In the genomic region with DNA sequence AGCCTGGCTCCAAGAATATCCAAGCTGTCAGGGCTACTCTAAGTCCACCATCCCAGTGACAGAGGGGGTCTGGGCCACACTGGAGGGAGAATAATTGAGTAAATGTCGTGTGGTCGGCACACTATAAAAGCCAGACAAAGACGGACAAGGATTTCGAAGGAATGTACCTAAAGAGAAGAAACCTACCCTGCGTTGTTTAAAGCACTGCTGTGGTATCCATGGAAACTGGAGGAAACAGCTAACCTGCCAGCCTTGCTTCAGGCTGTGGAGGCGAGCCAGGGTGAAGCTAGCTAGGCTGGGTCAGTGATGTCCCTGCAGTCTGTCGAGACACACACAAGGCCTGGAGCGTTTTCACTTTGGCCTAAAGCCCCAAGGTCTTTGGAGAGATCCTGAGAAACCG, we compare ENCODE assay signal across 8 mouse cellular contexts.
DNase-seq lines count a peak whose midpoint lies in the region; ATAC-seq lines count a peak whose summit lies in the region.
"Had no signal": no experiment of that assay in that cellular context is flagged by ENCODE, and none has a peak within 500 bp of the region (broad histone marks: within the 10 kb centered on the region; RNA-seq: fewer than 3 reads in every experiment).

No protein-coding gene starts in this region.

- H3K4me1 ChIP-seq in brown adipose tissue, adult 24 weeks (ENCODE audit: control insufficient read depth, insufficient read depth, insufficient read length, low read length), result peaks cover 7% of the 10 kb centered on the region; the same call in 1 of the 2 replicates
- peaks cover 18% of the 10 kb centered on the region for H3K4me1 ChIP-seq in limb, embryonic 13.5 days

- H3K4me2 ChIP-seq in limb, embryonic 13.5 days (replicated peaks), result no peak overlapping the region

- 37% methylated on average over 9 of the region's 9 CpGs for WGBS in limb, embryonic 13.5 days

- no peaks in the 10 kb centered on the region for H3K27me3 ChIP-seq in limb, embryonic 13.5 days
- H3K27me3 ChIP-seq: Patski had no signal

- H3K9me3 ChIP-seq in limb, embryonic 13.5 days, result no peaks in the 10 kb centered on the region

- H3K9ac ChIP-seq in limb, embryonic 13.5 days, result no peak overlapping the region

- H3K4me3 ChIP-seq in brown adipose tissue, adult 24 weeks (ENCODE audit: insufficient read depth, low read depth, low read length), result no peak overlapping the region
- H3K4me3 ChIP-seq in limb, embryonic 13.5 days, result no peak overlapping the region

- peak overlapping the region; percentile 57; the same call in 1 of the 2 replicates for H3K27ac ChIP-seq in brown adipose tissue, adult 24 weeks (replicated peaks; ENCODE audit: low read depth, low read length)
- 0 out of 2 replicates have a peak overlapping the region, but pooled peaks have one; percentile 34 for H3K27ac ChIP-seq in limb, embryonic 13.5 days

- DNase-seq in layer of hippocampus, adult 11-12 months (ENCODE audit: low spot score), result peak; percentile 28
- DNase-seq in layer of hippocampus, adult 9-10 months (ENCODE audit: low spot score), result no peak
- peak; percentile 18 to 32 for DNase-seq in frontal cortex, postnatal 14 days (ENCODE audit: low spot score in 2 of 2)
- no peak for DNase-seq in thymus, postnatal 14 days

- H3K36me3 ChIP-seq in limb, embryonic 13.5 days, result no peaks in the 10 kb centered on the region

- 0 out of 2 replicates have a peak, but pooled peaks have one; percentile 61 for ATAC-seq in limb, embryonic 13.5 days (ENCODE audit: low FRiP score, low read depth)
- no peak for ATAC-seq in megakaryocyte, adult 5-6 weeks (ENCODE audit: poor library complexity, severe bottlenecking)
- ATAC-seq: Patski had no signal

Comparison
In these comparisons a context has a peak if more than half of its experiments do, and no peak if none do; other contexts are left out.
1. DNase-seq: peak in layer of hippocampus, adult 11-12 months (single experiment) and frontal cortex, postnatal 14 days (2 of 2); none in layer of hippocampus, adult 9-10 months (single experiment) and thymus, postnatal 14 days (single experiment).